22 mouse cellular contexts compared by ENCODE assay signal in the genomic region with DNA sequence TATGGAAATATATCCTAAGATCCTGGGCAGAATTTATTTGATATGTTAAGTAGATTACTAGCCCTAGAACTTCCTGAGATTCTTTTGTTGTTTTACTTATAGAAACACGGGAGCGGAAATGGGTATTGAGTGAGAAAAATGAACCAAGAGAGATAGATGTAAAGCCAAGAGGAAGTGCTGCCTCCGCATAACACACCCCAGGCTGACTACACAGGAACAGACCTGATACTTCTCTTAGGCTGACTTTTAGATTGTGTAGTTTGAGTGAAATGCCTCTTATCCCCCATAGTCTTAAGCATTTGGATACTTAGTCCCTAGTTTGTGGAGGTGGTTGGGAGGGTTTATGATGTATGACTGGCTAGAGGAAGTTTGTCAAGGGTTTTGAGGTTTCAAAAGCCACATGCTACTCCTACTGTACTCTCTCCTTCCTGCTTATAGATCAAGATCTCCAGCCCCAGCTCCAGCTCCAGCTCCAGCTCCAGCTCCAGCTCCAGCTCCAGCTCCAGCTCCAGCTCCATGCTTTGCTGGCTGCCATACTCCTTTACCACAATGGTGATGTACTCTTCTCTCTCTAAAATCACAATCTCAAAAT.
DNase-seq lines count a peak whose midpoint lies in the region; ATAC-seq and TF ChIP-seq lines count a peak whose summit lies in the region.
"Had no signal": no experiment of that assay in that cellular context is flagged by ENCODE, and none has a peak within 500 bp of the region (broad histone marks: within the 10 kb centered on the region; RNA-seq: fewer than 3 reads in every experiment).

No protein-coding gene starts in this region.

- no peak for TF ChIP-seq CTCF in spleen, adult 2 months (IDR thresholded peaks at IDR 0.05; ENCODE audit: extremely low read depth, insufficient read depth, insufficient read length, insufficient replicate concordance)

- no peaks in the 10 kb centered on the region; the same call in 1 of the 2 replicates for H3K36me3 ChIP-seq in spleen, adult 2 months (ENCODE audit: control insufficient read depth, insufficient read depth, low read length)
- H3K36me3 ChIP-seq: embryonic facial prominence, embryonic 12.5 days; limb, embryonic 10.5 days; stomach, embryonic 15.5 days had no signal

- WGBS in spleen, adult 2 months = 20% methylated on average over 3 of the region's 3 CpGs

- peak overlapping the region; percentile 57 for H3K27ac ChIP-seq in spleen, adult 2 months (ENCODE audit: insufficient read depth, low read length)
- H3K27ac ChIP-seq: embryonic facial prominence, embryonic 12.5 days; forebrain, embryonic 13.5 days; heart, adult 2 months; left cerebral cortex, adult 2 months; limb, embryonic 10.5 days; stomach, embryonic 15.5 days had no signal

- no peaks in the 10 kb centered on the region for H3K27me3 ChIP-seq in spleen, adult 2 months (ENCODE audit: control insufficient read depth, insufficient read depth, low read length)
- H3K27me3 ChIP-seq: embryonic facial prominence, embryonic 12.5 days; forebrain, embryonic 13.5 days; stomach, embryonic 15.5 days had no signal

- peaks cover 2% of the 10 kb centered on the region for H3K4me1 ChIP-seq in spleen, adult 2 months (ENCODE audit: control insufficient read depth, insufficient read depth, insufficient read length)
- H3K4me1 ChIP-seq: embryonic facial prominence, embryonic 12.5 days; forebrain, embryonic 13.5 days; limb, embryonic 10.5 days; stomach, embryonic 15.5 days had no signal

- intact Hi-C loops in gastrocnemius, postnatal 14 days (cut with DNase I; ENCODE audit: low total_unique reads) = no loop called here

- peak in 1 of 2 experiments; percentile 21 for DNase-seq in spleen, adult 2 months (ENCODE audit: low read depth in 1 of 2, low spot score in 2 of 2)
- no peak for DNase-seq in spleen, postnatal 14 days (ENCODE audit: low spot score in 2 of 2)
- peak; percentile 55 for DNase-seq in CD4-positive, CD25-positive, alpha-beta regulatory T cell, adult 2 months (ENCODE audit: low read depth, low spot score)
- no peak for DNase-seq in gastrocnemius, postnatal 14 days
- DNase-seq in cerebellum, adult 9-10 months = no peak
- DNase-seq in embryo, embryonic 11 days = no peak
- DNase-seq: cerebellum, adult 8-10 months; gastrocnemius, postnatal 10 days; heart, adult 2 months; kidney, adult 8-10 months; kidney, postnatal 25 days; liver, postnatal 0 days had no signal

- TF ChIP-seq POLR2A in spleen, adult 2 months (IDR thresholded peaks at IDR 0.05; ENCODE audit: low read depth, low read length) = no peak

- peak; percentile 93 for ATAC-seq in granulocyte monocyte progenitor cell, adult 5-6 weeks (replicated peaks; ENCODE audit: poor library complexity, severe bottlenecking)
- ATAC-seq in megakaryocyte-erythroid progenitor cell, adult 5-6 weeks (replicated peaks; ENCODE audit: low FRiP score, low TSS enrichment, poor library complexity, severe bottlenecking) = 0 out of 2 replicates have a peak, but pooled peaks have one; percentile 26
- ATAC-seq: forebrain, embryonic 13.5 days; liver, postnatal 0 days; midbrain, embryonic 16.5 days had no signal

- no peak overlapping the region for H3K4me3 ChIP-seq in spleen, adult 2 months (ENCODE audit: extremely low read depth, insufficient read depth, insufficient read length)
- H3K4me3 ChIP-seq: embryonic facial prominence, embryonic 12.5 days; erythroblast, embryonic 14.5 days; forebrain, embryonic 13.5 days; heart, adult 2 months; left cerebral cortex, adult 2 months; limb, embryonic 10.5 days; megakaryocyte, embryonic 14.5 days; stomach, embryonic 15.5 days had no signal
